In genomic region chr2:37422306-37423304, GRCm38 (mm10) we compare ENCODE assay signal across 8 mouse cellular contexts. TPM values are rescaled to one million over a fixed set of nuclear protein-coding genes. Genes with fewer than 3 reads are reported as not detected.
DNase-seq lines count a peak whose midpoint lies in the region; ATAC-seq and TF ChIP-seq lines count a peak whose summit lies in the region.

Gene Rc3h2, minus strand, starts transcription at chr2:37422903.

- peak within 1 kb of the TSS; percentile 81 for H3K4me2 ChIP-seq in kidney, embryonic 14.5 days (replicated peaks; ENCODE audit: low read depth, low read length)
- peak within 1 kb of the TSS; percentile 55 for H3K4me2 ChIP-seq in limb, embryonic 15.5 days

- no peaks in the 10 kb centered on the region for H3K27me3 ChIP-seq in kidney, embryonic 14.5 days (ENCODE audit: control insufficient read depth, insufficient read depth, low read length)
- no peaks in the 10 kb centered on the region for H3K27me3 ChIP-seq in limb, embryonic 15.5 days

- no peaks in the 10 kb centered on the region for H3K9me3 ChIP-seq in kidney, embryonic 14.5 days (ENCODE audit: control insufficient read depth, low read length)
- H3K9me3 ChIP-seq in limb, embryonic 15.5 days, result no peaks in the 10 kb centered on the region

- TF ChIP-seq POLR2A in bone marrow macrophage, adult 2 months (IDR thresholded peaks at IDR 0.05; ENCODE audit: borderline replicate concordance, low read depth, low read length), result no peak; the same call in 1 of the 2 replicates
- peak; percentile 89 for TF ChIP-seq POLR2A in embryonic fibroblast, embryonic 13.5 days (IDR thresholded peaks at IDR 0.05; ENCODE audit: low read depth, low read length)

- H3K9ac ChIP-seq in kidney, embryonic 14.5 days (ENCODE audit: low read depth, low read length), result peak within 1 kb of the TSS; percentile 98
- peak within 1 kb of the TSS; percentile 100 for H3K9ac ChIP-seq in limb, embryonic 15.5 days

- peak; percentile 98 for DNase-seq in A20 (ENCODE audit: low read depth, low spot score)
- DNase-seq in heart, adult 9 months (ENCODE audit: low spot score in 2 of 2), result peak; percentile 96 to 97
- peak; percentile 91 to 95 for DNase-seq in monocyte, adult 2 months (ENCODE audit: low read depth in 1 of 2, low spot score in 2 of 2)
- DNase-seq in spleen, postnatal 36 days (ENCODE audit: low spot score in 2 of 2), result peak; percentile 96 to 98

- H3K27ac ChIP-seq in bone marrow macrophage, adult 2 months (ENCODE audit: insufficient read depth, low read depth, low read length), result peak within 1 kb of the TSS; percentile 76
- H3K27ac ChIP-seq in embryonic fibroblast, embryonic 13.5 days (ENCODE audit: insufficient read depth, low read length), result peak within 1 kb of the TSS; percentile 34
- H3K27ac ChIP-seq in kidney, embryonic 14.5 days (ENCODE audit: low read depth, low read length), result peak within 1 kb of the TSS; percentile 97
- peak within 1 kb of the TSS; percentile 96 for H3K27ac ChIP-seq in limb, embryonic 15.5 days

- ATAC-seq in kidney, embryonic 14.5 days (ENCODE audit: low FRiP score, low TSS enrichment), result peak; percentile 99
- ATAC-seq in limb, embryonic 15.5 days (ENCODE audit: insufficient number of reproducible peaks, low FRiP score, low TSS enrichment, low read depth), result peak; percentile 98

- H3K4me1 ChIP-seq in bone marrow macrophage, adult 2 months (ENCODE audit: control insufficient read depth, insufficient read depth, low read length), result peaks cover 4% of the 10 kb centered on the region; the same call in 1 of the 2 replicates
- no peaks in the 10 kb centered on the region for H3K4me1 ChIP-seq in embryonic fibroblast, embryonic 13.5 days (ENCODE audit: control insufficient read depth, insufficient read depth, low read length)
- H3K4me1 ChIP-seq in kidney, embryonic 14.5 days (ENCODE audit: control insufficient read depth, insufficient read depth, low read length), result no peaks in the 10 kb centered on the region
- H3K4me1 ChIP-seq in limb, embryonic 15.5 days, result no peaks in the 10 kb centered on the region

- no peak for TF ChIP-seq CTCF in bone marrow macrophage, adult 2 months (IDR thresholded peaks at IDR 0.05; ENCODE audit: low read depth, low read length)
- no peak for TF ChIP-seq CTCF in embryonic fibroblast, embryonic 13.5 days (IDR thresholded peaks at IDR 0.05; ENCODE audit: borderline replicate concordance, insufficient read depth, low read length)

- WGBS in kidney, embryonic 14.5 days, result under 1% methylated on average over 69 of the region's 75 CpGs
- under 1% methylated on average over 75 of the region's 75 CpGs for WGBS in limb, embryonic 15.5 days

- peak within 1 kb of the TSS; percentile 80 for H3K4me3 ChIP-seq in bone marrow macrophage, adult 2 months (ENCODE audit: insufficient read depth, low read length)
- H3K4me3 ChIP-seq in embryonic fibroblast, embryonic 13.5 days (ENCODE audit: insufficient read depth, low read length), result peak within 1 kb of the TSS; percentile 71
- peak within 1 kb of the TSS; percentile 95 for H3K4me3 ChIP-seq in kidney, embryonic 14.5 days (ENCODE audit: low read length)
- H3K4me3 ChIP-seq in limb, embryonic 15.5 days, result peak within 1 kb of the TSS; percentile 87

- peaks cover 7% of the 10 kb centered on the region; the same call in 1 of the 2 replicates for H3K36me3 ChIP-seq in kidney, embryonic 14.5 days (ENCODE audit: control insufficient read depth, insufficient read depth, low read length)
- peaks cover 1% of the 10 kb centered on the region; the same call in 1 of the 2 replicates for H3K36me3 ChIP-seq in limb, embryonic 15.5 days

RNA-seq across cellular contexts. Expression of gene Rc3h2, which starts in this region (rescaled TPM):
- polyA plus RNA-seq in bone marrow macrophage, adult 2 months (2012; ENCODE audit: insufficient read depth, insufficient read length, missing spikeins), result 28.4 and 34.9 TPM in 2 replicates
- polyA plus RNA-seq in embryonic fibroblast, embryonic 13.5 days (2011; ENCODE audit: insufficient read length, low read depth, missing spikeins), result 51.9 and 58.1 TPM in 2 replicates
- 21.1 and 22.8 TPM in 2 replicates for polyA plus RNA-seq in kidney, embryonic 14.5 days (2014; fragmentation: Nextera tagmentation; extraction: Ambion mirVana)
- 12.1 and 14.1 TPM in 2 replicates for polyA plus RNA-seq in limb, embryonic 15.5 days (2015; fragmentation: Nextera tagmentation; extraction: Ambion mirVana)

Comparison
In these comparisons a context has a peak if more than half of its experiments do, and no peak if none do; other contexts are left out.
1. Peak in every context shown above with its lines: DNase-seq, ATAC-seq, H3K4me3 ChIP-seq and H3K27ac ChIP-seq.
2. H3K27ac ChIP-seq: peak in every context shown above with its lines; median percentile 97 in kidney, embryonic 14.5 days; 96 in limb, embryonic 15.5 days; 76 in bone marrow macrophage, adult 2 months; 34 in embryonic fibroblast, embryonic 13.5 days.